Mouse (Mus musculus): ENCODE data around the gene Ccdc85c.

GRCm38 (mm10) chr12:108278221-108278918, 3.1 kb upstream of the Ccdc85c start:
- TF ChIP-seq CTCF (IDR thresholded peaks at IDR 0.05; ENCODE audit: extremely low read depth, insufficient read length, insufficient replicate concordance, low read depth, low read length) (no peak), POLR2A (IDR thresholded peaks at IDR 0.05; ENCODE audit: low read depth, low read length) (no peak)
